Mouse (Mus musculus) forebrain, embryonic 11.5 days (tissue): Measurements from ENCODE around the gene Scg3. TPM values are rescaled to one million over a fixed set of nuclear protein-coding genes. Genes with fewer than 3 reads are reported as not detected.

Source experiments
- ATAC-seq: fragments of 200-750 bp; cut with Nextera tagmentation; replicated peaks from 2 replicates; pipeline ENCODE4 v1.8.0; 2017; ENCODE audit warnings: moderate TSS enrichment; ENCODE audit not compliant: low FRiP score
- DNase-seq: peaks from one replicate; pipeline ENCODE4 v3.0.0-alpha.2; 2017; ENCODE audit warnings: low spot score
- H3K27ac ChIP-seq: fragments of 300-500 bp; sonication (generic); 2 replicates; pipeline ENCODE4 v1.5.1; 2014; ENCODE audit warnings: low read depth, low read length
- H3K27me3 ChIP-seq: fragments of 300-500 bp; sonication (generic); 2 replicates; pipeline ENCODE4 v1.6.1; 2014; ENCODE audit warnings: mild to moderate bottlenecking, low read length, mixed read lengths; ENCODE audit not compliant: control insufficient read depth, insufficient read depth
- H3K36me3 ChIP-seq: fragments of 300-500 bp; sonication (generic); 2 replicates; pipeline ENCODE4 v1.6.1; 2014; ENCODE audit warnings: mild to moderate bottlenecking, low read length, moderate library complexity, mixed read lengths; ENCODE audit not compliant: control insufficient read depth, insufficient read depth
- H3K4me1 ChIP-seq: fragments of 300-500 bp; sonication (generic); replicated peaks from 2 replicates; pipeline ENCODE4 v1.6.1; 2014; ENCODE audit warnings: low read length, mixed read lengths; ENCODE audit not compliant: control insufficient read depth, insufficient read depth
- H3K4me2 ChIP-seq: fragments of 300-500 bp; sonication (generic); 2 replicates; pipeline ENCODE4 v1.6.1; 2014; ENCODE audit warnings: low read depth, mild to moderate bottlenecking, low read length, moderate library complexity, mixed read lengths; ENCODE audit not compliant: severe bottlenecking
- H3K4me3 ChIP-seq: fragments of 300-500 bp; sonication (generic); 2 replicates; pipeline ENCODE4 v1.5.1; 2014; ENCODE audit warnings: low read depth, low read length
- H3K9ac ChIP-seq: fragments of 300-500 bp; sonication (generic); 2 replicates; pipeline ENCODE4 v1.6.1; 2014; ENCODE audit warnings: low read length
- H3K9me3 ChIP-seq: fragments of 300-500 bp; sonication (generic); 2 replicates; pipeline ENCODE4 v1.6.1; 2016; ENCODE audit warnings: low read length, mixed read lengths; ENCODE audit not compliant: control insufficient read depth
- WGBS: fragments of 180-500 bp; shearing (Covaris S2); extraction: QIAGEN DNeasy Blood & Tissue Kit; methylation state at CpG from one replicate; pipeline ENCODE4 v1.1.7; 2014; 5-methylcytosine and 5-hydroxymethylcytosine counted together
- polyA plus RNA-seq: library from polyadenylated mRNA; unstranded; fragments of >200 nt; fragmentation: Nextera tagmentation; extraction: Ambion mirVana; gene quantifications from 2 replicates; pipeline ENCODE4 v1.2.1, GENCODE M21; 2014

Gene Scg3
- polyA plus RNA-seq, 1 experiment from 2014 or later, result 41.4 TPM

- WGBS, result 88% methylated on average over 8 of the region's 8 CpGs
- no peaks in the 10 kb centered on the region for H3K36me3 ChIP-seq
- no peak overlapping the region for H3K27ac ChIP-seq
- no peaks in the 10 kb centered on the region for H3K27me3 ChIP-seq
- ATAC-seq (no peak), DNase-seq (no peak)
- H3K4me3 ChIP-seq, result no peak overlapping the region
- H3K4me2 ChIP-seq, result no peak overlapping the region
- H3K9me3 ChIP-seq, result no peaks in the 10 kb centered on the region
- no peaks in the 10 kb centered on the region for H3K4me1 ChIP-seq
- H3K9ac ChIP-seq, result no peak overlapping the region
Measured at GRCm38 (mm10) chr9:75633603-75634002, 50.3 kb downstream of the Scg3 start.

- no peak overlapping the region for H3K9ac ChIP-seq
- no peak overlapping the region for H3K27ac ChIP-seq
- WGBS, result 20% methylated on average over 1 of the region's 1 CpGs
- no peaks in the 10 kb centered on the region for H3K27me3 ChIP-seq
- no peaks in the 10 kb centered on the region for H3K9me3 ChIP-seq
- no peak overlapping the region for H3K4me3 ChIP-seq
- H3K4me1 ChIP-seq, result no peaks in the 10 kb centered on the region
- H3K4me2 ChIP-seq, result no peak overlapping the region
- DNase-seq (no peak), ATAC-seq (peak; percentile 65)
- H3K36me3 ChIP-seq, result no peaks in the 10 kb centered on the region
Measured at GRCm38 (mm10) chr9:75632902-75633301, 51.0 kb downstream of the Scg3 start.

GRCm38 (mm10) chr9:75632111-75632510 lies 51.7 kb downstream of the Scg3 start:
- WGBS, result 60% methylated on average over 10 of the region's 10 CpGs
- Histone ChIP-seq H3K27me3 (no peaks in the 10 kb centered on the region), H3K4me1 (no peaks in the 10 kb centered on the region), H3K27ac (no peak overlapping the region), H3K9me3 (no peaks in the 10 kb centered on the region), H3K36me3 (no peaks in the 10 kb centered on the region), H3K4me3 (no peak overlapping the region), H3K9ac (no peak overlapping the region), H3K4me2 (no peak overlapping the region)
- ATAC-seq, result no peak
- no peak for DNase-seq

GRCm38 (mm10) chr9:75630823-75631454 lies 52.9 kb downstream of the Scg3 start:
- H3K27ac ChIP-seq, result no peak overlapping the region
- DNase-seq (no peak), ATAC-seq (no peak)
- H3K9ac ChIP-seq, result no peak overlapping the region
- no peaks in the 10 kb centered on the region for H3K9me3 ChIP-seq
- H3K4me2 ChIP-seq, result no peak overlapping the region
- 85% methylated on average over 8 of the region's 8 CpGs for WGBS
- H3K4me3 ChIP-seq, result no peak overlapping the region
- H3K36me3 ChIP-seq, result no peaks in the 10 kb centered on the region
- H3K27me3 ChIP-seq, result no peaks in the 10 kb centered on the region
- no peaks in the 10 kb centered on the region; the same call in 1 of the 2 replicates for H3K4me1 ChIP-seq

GRCm38 (mm10) chr9:75626308-75626604 lies 57.6 kb downstream of the Scg3 start:
- H3K36me3 ChIP-seq, result no peaks in the 10 kb centered on the region
- no peak for DNase-seq
- peak overlapping the region; percentile 81 for H3K4me2 ChIP-seq
- no peaks in the 10 kb centered on the region; the same call in 1 of the 2 replicates for H3K4me1 ChIP-seq
- H3K27me3 ChIP-seq, result no peaks in the 10 kb centered on the region
- no peak for ATAC-seq
- H3K9me3 ChIP-seq, result no peaks in the 10 kb centered on the region
- peak overlapping the region; percentile 77 for H3K4me3 ChIP-seq
- peak overlapping the region; percentile 86 for H3K9ac ChIP-seq
- peak overlapping the region; percentile 59; the same call in 1 of the 2 replicates for H3K27ac ChIP-seq
- WGBS, result 1% methylated on average over 14 of the region's 14 CpGs

GRCm38 (mm10) chr9:75625556-75626307 lies 58.1 kb downstream of the Scg3 start, which contains the start of gene Lysmd2:
Lysmd2 (plus strand) TSS chr9:75625741.
- Histone ChIP-seq H3K9me3 (no peaks in the 10 kb centered on the region), H3K36me3 (no peaks in the 10 kb centered on the region), H3K4me3 (peak within 1 kb of the TSS; percentile 77), H3K27ac (peak within 1 kb of the TSS; percentile 59), H3K4me2 (peak within 1 kb of the TSS; percentile 81), H3K27me3 (no peaks in the 10 kb centered on the region), H3K4me1 (no peaks in the 10 kb centered on the region; the same call in 1 of the 2 replicates), H3K9ac (peak within 1 kb of the TSS; percentile 86)
- WGBS, result 0% methylated on average over 87 of the region's 94 CpGs
- ATAC-seq (peak; percentile 90), DNase-seq (peak; percentile 86)

- peak; percentile 6; the same call in 1 of the 2 replicates for ATAC-seq
Measured at GRCm38 (mm10) chr9:75624983-75625555, 58.8 kb downstream of the Scg3 start.

GRCm38 (mm10) chr9:75621428-75621827 lies 62.4 kb downstream of the Scg3 start:
- 85% methylated on average over 3 of the region's 3 CpGs for WGBS

More at GRCm38 (mm10) chr9:75624983-75625555, 58.8 kb downstream of the Scg3 start:
- H3K27ac ChIP-seq, result peak overlapping the region; percentile 59; the same call in 1 of the 2 replicates
- peak overlapping the region; percentile 81 for H3K4me2 ChIP-seq
- H3K36me3 ChIP-seq, result no peaks in the 10 kb centered on the region
- no peaks in the 10 kb centered on the region for H3K27me3 ChIP-seq
- no peaks in the 10 kb centered on the region; the same call in 1 of the 2 replicates for H3K4me1 ChIP-seq
- DNase-seq, result no peak
- H3K4me3 ChIP-seq, result peak overlapping the region; percentile 77
- 13% methylated on average over 18 of the region's 18 CpGs for WGBS
- no peaks in the 10 kb centered on the region for H3K9me3 ChIP-seq
- peak overlapping the region; percentile 86 for H3K9ac ChIP-seq

More at GRCm38 (mm10) chr9:75621428-75621827, 62.4 kb downstream of the Scg3 start:
- Histone ChIP-seq H3K4me2 (no peak overlapping the region), H3K27ac (no peak overlapping the region), H3K36me3 (no peaks in the 10 kb centered on the region), H3K9me3 (no peaks in the 10 kb centered on the region), H3K27me3 (no peaks in the 10 kb centered on the region; the same call in 1 of the 2 replicates), H3K4me3 (no peak overlapping the region), H3K9ac (no peak overlapping the region), H3K4me1 (no peaks in the 10 kb centered on the region; the same call in 1 of the 2 replicates)
- DNase-seq, result no peak
- ATAC-seq, result no peak
